Mouse (Mus musculus) 3134 (cell line): Measurements from ENCODE around the gene Chd2.
A peak's percentile ranks its signal among the peaks of the same experiment; 100 is the strongest.

Source experiments
- DNase-seq: peaks from one replicate; pipeline ENCODE4 v3.0.0-alpha.2; 2011; ENCODE audit warnings: low spot score; ENCODE audit not compliant: insufficient read length; ENCODE audit errors: extremely low read depth

Chd2 gene

DNA sequence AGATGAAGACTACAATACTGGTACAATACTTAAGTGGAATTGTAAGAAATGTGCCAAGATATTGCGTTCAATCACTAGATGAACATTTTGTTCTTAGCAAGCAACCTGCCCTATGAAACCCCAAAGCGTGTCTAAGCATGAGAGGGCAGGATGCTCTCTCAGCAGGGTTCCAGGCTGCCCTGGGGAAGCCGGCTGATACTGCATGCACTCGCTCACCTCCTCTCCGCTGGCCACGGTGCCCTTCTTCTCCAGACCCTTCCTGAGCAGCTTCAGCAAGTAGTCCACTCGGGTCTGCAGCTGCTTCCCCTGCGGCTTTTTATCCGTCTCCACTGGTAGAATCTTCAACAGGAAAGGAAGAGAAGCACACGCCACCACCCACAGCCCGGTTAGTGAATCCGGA lies 87.5 kb downstream of the Chd2 start:
- no peak for DNase-seq

- DNase-seq: no peak
Measured at GRCm38 (mm10) chr7:73452187-73452808, 89.3 kb downstream of the Chd2 start.

DNA sequence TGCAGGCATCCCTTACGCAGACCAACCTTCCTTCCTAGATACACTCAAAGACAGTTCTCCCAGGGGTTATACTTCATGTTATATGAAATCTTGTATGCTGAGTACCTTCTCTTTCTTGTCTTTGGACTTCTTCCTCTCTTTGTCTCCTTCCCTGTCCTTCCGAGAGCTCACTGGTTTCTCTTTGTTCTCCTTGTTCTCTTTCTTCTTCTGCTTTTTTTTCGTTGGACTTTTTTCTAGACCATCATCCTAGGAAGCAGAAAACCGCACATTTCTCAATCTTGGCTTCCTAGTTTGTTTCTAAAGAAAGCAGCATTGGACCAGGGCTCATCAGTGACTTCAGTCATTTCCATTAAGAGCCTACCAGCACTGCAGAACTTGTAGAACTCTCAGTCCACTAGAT lies 90.0 kb downstream of the Chd2 start:
- DNase-seq: no peak

DNA sequence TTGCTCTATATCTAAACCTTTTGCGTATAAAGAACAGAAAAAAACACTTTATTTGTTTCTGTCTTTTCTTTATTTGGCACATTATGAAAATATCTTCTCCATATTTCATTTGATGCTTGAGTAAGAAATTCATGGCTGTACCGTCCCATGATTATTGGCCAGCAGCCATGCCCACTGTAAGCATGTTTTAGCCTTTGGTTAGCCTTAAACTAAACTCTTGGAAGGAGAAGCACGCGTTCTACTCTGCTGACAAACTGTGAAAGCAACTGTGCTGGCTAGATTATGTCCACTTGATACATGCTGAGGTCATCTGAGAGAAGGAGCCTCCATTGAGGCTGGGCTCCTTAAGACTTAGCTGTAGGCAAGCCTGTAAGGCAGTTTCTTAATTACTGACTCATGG lies 99.4 kb downstream of the Chd2 start:
- no peak for DNase-seq

DNA sequence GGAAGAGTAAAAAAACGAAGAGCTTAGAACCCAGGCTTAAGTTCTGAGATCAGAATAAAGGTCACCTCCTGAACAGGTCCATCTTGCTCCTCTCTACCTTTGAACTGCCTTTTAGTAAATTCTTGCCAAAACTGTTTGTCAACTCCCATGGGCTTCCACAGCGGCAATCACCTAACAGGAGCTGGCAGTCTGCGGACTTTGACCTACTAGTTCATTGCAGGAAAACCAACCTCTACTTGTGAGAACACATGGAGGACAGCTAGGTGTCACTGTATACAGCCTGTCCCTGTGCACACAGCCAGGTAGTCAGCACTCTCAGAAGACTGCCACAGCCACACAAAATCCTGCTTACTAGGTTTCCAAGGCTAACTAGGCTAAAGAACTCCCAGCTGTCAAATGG lies 99.8 kb downstream of the Chd2 start:
- no peak for DNase-seq

DNA sequence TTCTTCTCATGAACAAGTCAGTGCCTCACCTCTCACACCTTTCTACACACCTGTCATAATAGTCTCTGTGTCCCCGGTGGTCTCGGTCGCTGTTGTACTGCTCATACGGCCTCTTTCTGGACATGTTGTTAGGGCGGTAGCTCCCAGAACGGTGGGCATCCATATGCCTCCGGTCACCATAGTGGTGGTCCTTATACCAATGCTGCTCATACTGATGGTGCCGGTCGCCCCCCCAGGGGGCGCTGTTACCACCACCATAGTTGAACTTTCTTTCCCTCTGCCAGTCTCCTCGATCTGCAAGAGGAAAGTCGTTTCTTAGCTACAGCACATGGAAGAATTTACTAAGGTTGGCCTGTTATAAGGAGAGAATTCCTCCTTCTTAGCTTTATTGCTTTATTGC lies 105.9 kb downstream of the Chd2 start:
- DNase-seq: no peak

DNA sequence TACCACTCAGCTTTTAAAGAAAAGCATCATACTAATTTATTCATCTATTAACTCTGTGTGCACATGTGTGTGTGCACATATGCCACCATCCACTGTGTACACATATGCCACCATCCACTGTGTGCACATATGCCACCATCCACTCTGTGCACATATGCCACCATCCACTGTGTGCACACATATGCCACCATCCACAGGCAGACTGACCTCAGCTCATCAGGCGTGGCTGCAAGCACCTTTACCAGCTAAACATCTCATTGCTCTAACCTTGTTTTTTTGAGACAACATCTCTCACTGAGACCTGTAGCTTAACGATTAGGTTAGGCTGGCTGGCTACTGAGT lies 107.3 kb downstream of the Chd2 start:
- no peak for DNase-seq

DNA sequence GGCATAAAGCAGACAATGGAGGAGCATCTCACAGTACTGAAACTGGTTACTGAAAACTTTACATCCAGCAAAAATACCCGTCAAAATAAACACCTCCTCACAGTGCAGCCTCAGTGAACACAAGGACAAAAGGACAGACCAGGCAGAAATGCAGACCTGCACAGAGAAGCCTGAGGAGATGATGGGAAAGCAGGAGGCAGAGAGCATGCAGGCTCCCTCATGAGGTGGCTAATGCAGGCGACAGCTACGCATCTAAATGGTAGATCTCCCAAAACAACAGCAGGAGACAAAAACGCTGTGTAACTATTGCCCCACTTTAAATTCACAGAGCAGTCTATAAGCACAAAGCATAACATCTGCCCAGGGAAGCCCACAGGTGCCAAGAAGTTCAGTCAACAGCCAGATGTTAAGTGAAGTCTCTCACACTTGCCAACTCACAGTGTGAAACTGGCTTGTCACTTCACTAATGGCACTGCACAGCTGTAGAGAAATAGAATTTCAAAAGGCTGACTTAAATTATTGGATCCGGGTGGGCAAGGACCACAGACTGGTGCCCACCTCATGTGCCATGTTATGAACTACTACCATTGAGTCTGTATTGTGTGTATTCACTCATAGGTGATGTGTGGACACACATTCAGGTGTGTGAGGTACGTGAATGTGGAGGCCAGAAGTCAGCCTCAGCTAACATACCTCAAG lies 107.8 kb downstream of the Chd2 start:
- no peak for DNase-seq

GRCm38 (mm10) chr7:73428525-73428924 lies 113.1 kb downstream of the Chd2 start:
- DNase-seq: no peak

- no peak for DNase-seq
Measured at GRCm38 (mm10) chr7:73427794-73428193, 113.8 kb downstream of the Chd2 start.

GRCm38 (mm10) chr7:73426752-73427386 lies 114.8 kb downstream of the Chd2 start:
- peak; percentile 48 for DNase-seq

DNA sequence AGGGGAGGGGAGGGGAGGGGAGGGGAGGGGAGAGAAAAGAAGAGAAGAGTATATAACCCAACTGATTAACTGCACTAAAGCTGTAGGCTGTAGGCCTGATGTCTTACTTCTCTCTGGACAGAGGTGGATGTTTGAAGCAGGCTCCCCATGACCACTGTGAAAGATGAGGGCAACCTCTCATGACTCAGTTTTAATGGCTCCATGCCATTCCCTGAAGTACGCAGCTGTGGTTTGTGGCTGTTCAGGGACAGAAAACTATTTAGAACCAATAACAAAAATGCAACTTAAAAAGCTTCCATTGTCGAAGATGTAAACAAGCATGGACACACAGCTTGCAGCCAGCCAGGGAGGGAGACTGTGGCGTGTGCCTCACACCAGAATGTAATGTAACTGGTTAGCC lies 115.4 kb downstream of the Chd2 start:
- peak; percentile 58 for DNase-seq

DNA sequence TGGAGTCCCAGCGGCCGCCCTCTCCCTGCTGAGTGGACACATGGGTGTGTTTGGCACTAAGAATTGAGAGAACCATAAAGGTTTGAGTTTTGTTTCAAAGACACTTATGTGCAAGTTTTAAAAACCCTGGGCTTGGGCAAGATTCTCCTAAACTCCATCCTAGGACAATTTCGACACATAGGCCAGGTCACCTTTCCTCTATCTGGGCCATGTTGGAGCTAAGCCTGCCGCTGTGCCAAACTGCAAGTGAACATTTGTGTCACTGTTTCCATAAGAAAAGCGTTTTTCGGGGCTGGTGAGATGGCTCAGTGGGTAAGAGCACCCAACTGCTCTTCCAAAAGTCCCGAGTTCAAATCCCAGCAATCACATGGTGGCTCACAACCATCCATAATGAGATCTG lies 116.2 kb downstream of the Chd2 start:
- no peak for DNase-seq

DNA sequence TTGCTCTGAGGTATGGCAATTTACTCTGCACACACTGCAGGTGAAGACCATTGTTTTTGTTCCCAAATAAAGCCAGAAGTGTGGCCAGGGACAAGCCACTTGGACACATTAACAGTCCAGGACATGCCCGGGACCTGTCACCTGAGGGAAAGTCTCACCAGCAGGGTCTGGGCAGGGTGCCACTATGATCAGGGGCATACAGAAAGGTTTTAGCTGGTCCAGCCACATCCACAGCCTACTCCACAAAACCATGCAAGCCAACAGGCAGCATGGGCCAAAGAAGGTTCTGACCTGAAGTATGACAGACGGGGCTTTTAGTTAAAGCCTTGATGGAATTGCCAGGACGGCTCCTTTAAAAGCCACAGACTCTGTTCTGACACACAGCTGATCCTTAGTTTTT lies 116.9 kb downstream of the Chd2 start:
- DNase-seq: no peak

DNA sequence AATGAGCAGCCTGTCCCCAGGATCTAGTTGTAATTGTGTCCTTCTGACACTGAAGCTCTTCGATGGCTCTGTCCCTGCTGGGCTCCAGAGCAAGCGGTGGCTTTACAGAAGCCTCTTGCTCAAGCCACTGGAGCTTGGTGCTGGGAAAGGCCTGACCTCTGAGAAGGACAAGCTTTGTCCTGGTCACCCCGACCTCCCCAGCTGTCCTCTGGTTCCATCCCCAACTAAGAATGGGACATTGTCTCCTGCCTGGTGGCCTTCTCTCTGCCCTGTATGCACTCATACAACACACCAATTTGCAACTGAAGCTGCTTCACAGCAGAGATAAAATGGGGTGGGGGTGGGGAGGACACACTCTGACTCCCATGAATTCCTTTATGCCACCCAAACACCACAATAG lies 117.4 kb downstream of the Chd2 start:
- DNase-seq: no peak

GRCm38 (mm10) chr7:73423236-73423635 lies 118.4 kb downstream of the Chd2 start:
- no peak for DNase-seq

DNA sequence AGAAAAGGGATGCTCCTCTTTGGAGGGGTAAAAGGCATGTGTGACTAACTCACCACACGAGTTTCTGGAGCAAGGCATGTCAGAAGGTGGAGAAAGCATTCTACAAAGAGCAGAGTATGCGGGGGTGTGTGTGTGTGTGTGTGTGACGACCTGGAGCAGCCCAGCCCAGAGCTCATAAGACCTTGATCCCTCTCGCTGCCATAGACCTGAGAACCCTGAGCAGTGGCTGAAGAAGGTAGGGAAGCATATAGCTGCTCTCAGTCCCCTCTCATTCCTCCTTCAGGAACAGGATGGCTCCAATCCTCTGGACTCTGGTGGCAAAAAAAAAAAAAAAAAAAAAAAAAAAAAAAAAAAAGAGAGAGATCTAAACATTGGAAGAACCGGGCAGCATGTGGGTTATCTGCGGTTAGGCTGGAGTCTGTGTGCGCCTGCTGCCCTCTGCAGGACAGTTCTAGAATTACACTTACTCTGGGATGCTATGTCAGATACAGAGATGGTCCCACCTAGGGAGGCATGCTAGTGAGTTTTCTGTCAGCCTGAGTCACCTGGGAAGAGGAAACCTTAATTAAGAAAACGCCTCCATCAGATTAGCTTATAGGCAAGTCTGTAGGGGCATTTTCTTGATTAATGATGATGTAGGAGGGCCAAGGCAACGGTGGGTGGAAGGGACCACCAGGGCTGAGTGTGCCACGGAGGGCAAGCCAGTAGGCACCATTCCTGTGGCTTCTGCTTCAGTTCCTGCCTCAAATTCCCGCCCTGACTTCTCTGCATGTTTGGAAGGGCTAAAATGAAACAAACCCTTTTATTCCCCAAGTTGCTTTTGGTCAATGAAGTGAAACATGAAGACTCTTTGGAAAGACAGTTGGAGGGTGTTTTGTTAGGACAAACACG lies 119.2 kb downstream of the Chd2 start:
- DNase-seq: no peak

GRCm38 (mm10) chr7:73421278-73422015 lies 120.2 kb downstream of the Chd2 start:
- DNase-seq: no peak

DNA sequence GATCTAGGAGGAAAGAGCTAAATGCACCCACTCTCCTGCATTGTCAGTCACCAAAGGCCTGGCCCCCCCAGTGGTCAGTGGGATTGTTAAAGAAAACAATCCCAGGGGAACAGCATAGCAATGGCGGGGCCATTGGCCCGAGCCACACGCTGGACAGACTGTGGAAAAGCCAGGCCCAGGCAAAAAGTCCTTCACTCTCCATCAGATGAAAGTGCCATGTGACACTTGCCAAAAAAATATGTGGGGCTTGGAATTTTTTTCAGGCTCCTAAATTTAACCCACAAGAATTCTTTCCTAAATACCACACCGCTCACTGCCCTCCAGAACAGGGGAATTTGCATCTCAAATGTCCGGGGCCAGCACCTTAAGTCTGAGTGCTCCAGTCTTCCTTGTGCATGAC lies 120.8 kb downstream of the Chd2 start:
- DNase-seq: no peak

DNA sequence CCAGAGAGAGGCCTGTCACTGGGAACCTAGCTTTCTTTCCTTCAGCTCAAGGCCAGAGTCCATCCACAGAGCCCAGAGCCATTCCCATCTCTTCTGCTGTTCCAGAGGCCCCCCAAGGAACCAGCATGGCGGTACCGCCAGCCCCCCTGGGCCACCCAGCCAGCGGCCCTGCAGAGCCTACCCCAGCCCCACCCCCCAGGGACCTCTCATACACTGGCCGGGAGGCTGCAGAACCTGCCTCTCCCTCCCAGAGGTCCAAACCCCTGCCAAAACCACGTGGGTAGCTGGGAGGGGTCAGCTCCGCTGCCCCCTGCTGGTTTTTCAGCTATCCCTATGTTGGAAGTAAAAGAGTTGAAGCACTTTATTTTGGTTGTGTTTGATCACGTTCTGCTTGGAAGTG lies 122.3 kb downstream of the Chd2 start:
- no peak for DNase-seq

GRCm38 (mm10) chr7:73414192-73414591 lies 127.4 kb downstream of the Chd2 start:
- peak; percentile 68 for DNase-seq
